Mouse (Mus musculus) urinary bladder, adult 2 months (tissue): ENCODE results near the gene Akap13. TPM values are rescaled to one million over a fixed set of nuclear protein-coding genes. Genes with fewer than 3 reads are reported as not detected.

Experiments used
- DNase-seq: peaks from one replicate; pipeline ENCODE4 v3.0.0; 2022; ENCODE audit warnings: low spot score
- polyA plus RNA-seq: library from polyadenylated mRNA; depleted of rRNA; stranded (reverse); fragments of >200 nt; gene quantifications from 2 replicates; pipeline ENCODE4 v1.2.3, GENCODE M21; 2012; rRNA removed

The Akap13 gene
- polyA plus RNA-seq = 27.1 and 35.6 TPM in 2 replicates

DNA sequence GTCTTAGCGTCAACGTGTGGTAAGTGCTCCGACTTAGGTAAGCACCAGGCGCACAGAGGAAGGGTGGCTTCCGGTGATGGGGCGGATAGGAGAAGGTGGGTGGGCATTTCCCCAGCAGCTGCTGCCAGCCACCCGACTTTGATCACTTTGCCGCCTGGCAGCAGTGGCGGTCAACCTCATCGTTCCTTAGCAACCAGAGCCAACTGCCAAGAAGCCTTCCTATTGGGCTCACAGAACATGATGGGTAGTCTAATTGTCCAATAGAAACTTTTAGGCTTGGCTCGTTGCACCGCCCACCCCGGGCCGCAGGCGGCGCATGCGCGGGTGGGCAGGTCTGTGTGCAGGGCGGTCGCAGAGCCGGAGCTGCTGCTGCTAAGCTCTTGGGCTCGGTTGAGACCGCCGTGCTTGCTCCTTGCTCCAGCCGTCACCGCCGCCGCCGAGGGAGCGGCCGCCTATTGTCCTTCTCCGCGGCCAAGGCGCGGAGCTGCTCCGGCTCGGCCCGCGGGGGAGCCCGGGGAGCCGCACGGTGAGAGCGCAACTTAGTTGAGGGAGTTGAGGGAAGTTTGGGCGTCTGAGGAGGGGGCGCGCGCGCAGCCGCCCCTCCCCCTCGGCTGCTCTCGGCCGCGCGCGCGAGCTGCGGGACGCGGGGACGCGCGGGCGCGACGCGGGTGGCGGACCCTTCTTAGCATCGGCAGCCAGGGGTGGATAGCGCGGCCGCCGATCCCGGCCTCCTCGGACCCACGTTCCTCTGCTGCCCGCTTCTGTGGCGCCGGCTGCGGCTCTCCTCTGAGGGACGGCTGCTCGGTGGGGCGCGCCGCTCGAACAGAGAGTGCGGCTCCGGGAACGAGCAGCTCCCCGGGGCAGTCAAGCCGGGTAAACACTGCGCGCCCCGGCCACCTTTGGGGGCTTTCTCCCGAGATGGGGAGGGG lies at the start of gene Akap13:
Gene Akap13, plus strand, starts transcription at position 312 of the 929 bp plus-strand sequence.
- peak; percentile 97 for DNase-seq

GRCm38 (mm10) chr7:75410641-75411040 lies 44.7 kb upstream of the Akap13 start:
- DNase-seq = no peak

GRCm38 (mm10) chr7:75411226-75411625 lies 44.1 kb upstream of the Akap13 start:
- DNase-seq = no peak

DNA sequence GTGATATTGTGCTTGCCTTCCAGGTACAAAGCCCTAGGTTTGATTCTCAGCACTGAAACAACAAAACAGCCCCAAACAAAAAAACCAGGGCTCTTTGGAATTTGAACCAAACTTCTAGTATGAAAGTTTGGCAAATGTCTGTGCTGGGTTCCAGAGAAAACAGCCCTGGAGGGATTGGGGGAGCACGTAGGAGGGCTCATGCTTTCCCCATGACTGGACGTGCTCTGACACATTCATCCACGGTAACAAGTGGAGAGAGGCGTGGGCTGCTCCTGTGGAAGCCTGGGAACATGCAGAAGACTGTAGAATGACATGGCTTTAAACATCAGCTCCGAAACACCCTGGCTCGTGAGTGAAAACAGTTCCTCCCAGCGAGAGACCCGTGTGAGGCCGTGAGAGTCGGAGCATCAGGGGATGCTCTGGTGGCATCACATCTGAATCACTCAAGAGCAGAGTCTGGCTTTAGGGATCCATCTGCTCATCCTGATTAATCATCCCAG lies 43.3 kb upstream of the Akap13 start:
- DNase-seq = no peak

- no peak for DNase-seq
These were observed 42.8 kb upstream of the Akap13 start for GRCm38 (mm10) chr7:75412568-75412967.

DNA sequence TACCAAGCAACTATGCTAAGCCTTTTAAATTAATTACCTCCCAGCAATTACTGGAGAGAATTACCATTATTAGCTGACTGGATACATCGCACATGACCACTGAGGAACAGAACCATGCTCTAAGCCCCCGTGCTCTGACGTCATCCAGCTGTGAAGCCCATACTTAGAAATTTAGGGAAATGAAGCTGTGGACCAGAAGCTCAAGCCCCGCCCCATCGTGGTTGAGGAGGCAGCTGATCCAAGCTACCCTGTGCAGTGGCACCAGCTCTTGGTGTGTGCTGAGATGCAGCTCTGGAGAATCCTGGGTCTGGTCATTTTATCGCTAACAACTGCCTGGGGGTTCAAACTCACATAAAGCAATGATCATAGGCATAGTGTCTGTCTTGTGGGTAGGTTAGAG lies 41.4 kb upstream of the Akap13 start:
- no peak for DNase-seq

DNA sequence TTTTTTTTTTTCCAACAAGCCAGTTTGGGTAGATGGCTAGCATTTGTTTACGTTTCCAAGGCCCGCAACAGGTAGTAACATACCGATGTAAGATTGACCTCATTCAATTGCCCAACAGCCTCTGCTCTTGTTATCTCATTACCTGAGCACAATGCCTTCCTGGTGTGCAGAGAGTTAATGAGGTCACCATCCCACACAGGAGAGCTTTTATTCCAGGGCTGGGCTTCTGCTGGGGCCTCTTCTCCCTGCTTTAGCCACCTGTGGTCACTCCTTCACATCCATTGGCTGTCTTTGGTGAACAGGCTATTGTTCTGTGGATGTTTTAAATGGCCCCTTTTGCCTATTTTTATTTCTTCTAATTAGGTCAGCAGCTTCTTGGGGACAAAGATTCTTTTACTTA lies 41.0 kb upstream of the Akap13 start:
- DNase-seq = no peak

- DNase-seq = no peak
These were observed 40.0 kb upstream of the Akap13 start for GRCm38 (mm10) chr7:75415166-75415881.

DNA sequence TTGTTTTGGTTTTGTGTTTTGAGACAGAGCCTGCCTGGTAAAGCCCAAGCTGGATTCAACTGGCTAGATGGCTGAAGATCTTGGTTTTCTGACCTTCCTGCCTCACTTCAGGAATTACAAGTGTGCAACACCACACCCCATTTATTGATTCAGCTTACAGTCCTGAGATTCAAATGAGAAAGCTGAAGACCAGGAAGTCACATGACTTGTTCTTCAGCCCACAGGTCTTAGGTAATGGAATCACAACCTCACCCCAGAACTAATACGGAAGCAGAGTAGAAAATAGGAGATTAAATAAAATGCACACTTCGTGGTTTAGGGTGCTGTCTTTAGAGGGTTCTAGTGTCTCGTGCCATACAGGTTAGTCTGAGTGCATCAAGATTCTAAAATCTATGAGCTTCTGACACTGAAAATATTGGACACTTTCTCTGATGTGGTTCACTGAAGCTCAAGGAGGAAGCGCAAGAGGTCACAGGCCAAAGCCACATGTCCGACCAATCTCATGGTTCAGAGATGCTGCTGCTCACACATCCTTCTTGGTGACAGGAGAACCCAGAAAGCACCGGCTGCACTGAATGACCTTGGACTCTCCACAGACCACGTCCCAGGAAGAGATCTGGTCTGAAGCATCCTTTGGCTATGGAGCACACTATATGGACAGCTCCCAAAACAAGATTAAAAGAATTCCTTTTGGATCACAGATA lies 39.3 kb upstream of the Akap13 start:
- DNase-seq = no peak

GRCm38 (mm10) chr7:75420927-75421326 lies 34.4 kb upstream of the Akap13 start:
- no peak for DNase-seq

DNA sequence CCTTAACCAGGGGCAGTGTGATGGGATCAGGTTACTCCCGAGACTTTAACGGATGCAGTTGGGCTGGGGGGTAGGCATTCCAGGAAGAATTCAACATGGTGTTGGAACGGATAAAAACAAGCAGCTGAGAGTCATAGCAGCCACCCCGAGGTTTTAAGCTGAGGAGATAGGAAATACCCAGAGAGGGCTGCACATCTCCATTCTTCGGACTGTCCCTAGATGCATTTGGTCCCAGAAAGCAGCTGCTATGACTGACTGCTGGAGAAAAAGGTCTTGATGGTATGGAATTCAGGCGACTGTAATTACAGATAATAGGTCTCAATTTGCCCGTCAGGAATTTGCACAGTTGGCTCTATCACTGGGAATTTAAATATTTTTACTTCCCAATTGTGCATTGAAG lies 31.2 kb upstream of the Akap13 start:
- no peak for DNase-seq

GRCm38 (mm10) chr7:75427322-75427721 lies 28.0 kb upstream of the Akap13 start:
- peak; percentile 41 for DNase-seq

- DNase-seq = no peak
These were observed 26.4 kb upstream of the Akap13 start for GRCm38 (mm10) chr7:75428913-75429312.

- DNase-seq = no peak
These were observed 24.8 kb upstream of the Akap13 start for GRCm38 (mm10) chr7:75430550-75430949.

GRCm38 (mm10) chr7:75431043-75431442 lies 24.3 kb upstream of the Akap13 start:
- no peak for DNase-seq

- DNase-seq = no peak
These were observed 23.3 kb upstream of the Akap13 start for GRCm38 (mm10) chr7:75432046-75432445.

DNA sequence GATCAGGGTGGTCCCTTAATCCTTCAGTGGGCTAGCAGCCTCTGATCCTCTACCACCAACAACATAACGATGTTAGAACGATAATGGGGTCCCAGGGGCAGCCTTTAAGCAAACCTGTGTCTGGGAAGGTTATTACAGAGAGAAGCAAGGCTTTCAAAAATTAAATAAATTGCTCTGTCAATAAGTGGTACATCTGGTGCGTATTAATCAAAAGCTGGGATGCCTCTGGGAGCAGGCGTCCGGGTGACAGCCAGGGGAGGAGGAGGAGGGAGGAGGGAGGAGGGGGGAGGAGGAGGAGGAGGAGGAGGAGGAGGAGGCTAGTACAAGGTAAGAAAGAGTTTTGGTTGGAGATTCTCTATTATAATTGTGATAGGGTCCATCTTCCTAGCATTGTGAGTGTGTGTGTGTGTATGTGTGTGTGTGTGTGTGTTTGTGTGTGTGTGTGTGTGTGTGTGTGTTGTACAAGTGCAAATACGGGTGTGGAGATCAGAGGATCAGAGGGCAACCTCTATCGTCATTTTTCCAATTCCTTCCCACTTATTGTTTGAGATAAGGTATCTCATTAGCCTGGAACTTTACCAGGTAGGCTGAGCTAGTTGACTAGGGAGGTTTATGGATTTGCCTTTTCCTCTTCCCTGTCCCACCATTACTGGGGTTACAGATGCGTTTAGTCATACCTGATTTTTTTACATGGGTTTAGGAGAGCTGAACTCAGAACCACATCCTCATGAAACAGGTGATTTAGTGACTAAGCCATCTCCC lies 18.7 kb upstream of the Akap13 start:
- DNase-seq = no peak

DNA sequence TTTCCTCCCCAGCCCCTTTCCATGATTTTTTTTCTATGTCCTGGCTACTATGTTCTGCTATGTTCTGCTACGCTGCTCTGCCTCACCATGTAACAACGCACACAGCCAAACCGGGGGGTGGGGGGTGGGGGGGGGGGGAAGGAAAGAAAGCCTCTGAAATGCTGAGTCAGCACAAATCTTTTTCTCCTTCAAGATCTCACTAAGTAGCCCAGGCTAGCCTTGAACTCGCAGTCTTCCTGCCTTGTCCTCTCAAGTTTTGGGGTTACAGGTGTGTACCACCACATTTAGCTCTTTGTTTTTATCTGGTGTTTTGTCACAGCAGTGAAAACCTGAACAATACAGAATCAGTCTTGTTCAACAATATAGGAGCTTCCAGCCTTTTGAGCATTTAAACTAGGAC lies 15.8 kb upstream of the Akap13 start:
- no peak for DNase-seq

DNA sequence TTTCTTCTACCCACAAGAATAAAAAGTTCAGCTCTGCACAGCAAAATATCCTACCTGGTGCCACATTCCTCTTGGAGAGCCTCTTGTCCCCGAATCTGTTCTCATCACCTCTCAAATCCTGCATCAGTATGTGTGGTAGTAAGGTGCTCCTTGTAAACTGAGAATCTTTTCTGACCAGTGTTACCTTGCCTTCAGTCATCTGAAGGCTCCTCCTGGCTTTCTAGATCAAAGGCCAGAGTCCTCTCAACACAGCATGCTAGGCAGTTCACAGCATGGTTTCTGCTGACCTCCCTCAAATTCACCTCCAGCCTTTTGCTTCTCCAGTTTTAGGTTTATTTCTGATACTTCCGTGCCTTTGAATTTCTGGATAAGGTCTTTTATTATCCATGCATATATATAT lies 15.1 kb upstream of the Akap13 start:
- DNase-seq = no peak

DNA sequence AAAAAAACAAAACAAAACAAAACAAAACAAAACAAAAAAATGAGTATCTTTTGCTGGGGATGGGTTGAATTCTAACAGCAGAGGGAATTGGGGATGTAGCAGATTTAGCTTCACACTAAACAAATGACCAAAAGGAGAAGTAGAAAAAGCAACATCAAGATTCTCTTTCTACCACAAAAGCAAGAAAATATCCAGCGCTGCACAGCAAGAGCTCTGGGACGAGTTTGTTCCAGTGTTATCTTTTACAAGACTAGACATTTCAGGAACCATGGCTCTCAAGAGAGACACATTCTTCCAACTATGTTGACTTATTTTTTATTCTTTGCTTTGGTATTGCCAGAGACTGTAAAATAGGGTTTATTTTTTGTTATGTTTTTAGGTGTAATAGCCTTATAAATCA lies 13.4 kb upstream of the Akap13 start:
- DNase-seq = no peak

- no peak for DNase-seq
These were observed 986 bp downstream of the Akap13 start for GRCm38 (mm10) chr7:75456152-75456888.
